Mouse (Mus musculus) B cell, adult 2 months (primary cell): Measurements from ENCODE around the gene Creg1.

ENCODE experiments used
- DNase-seq, 2 experiments: peaks; one replicate each; pipeline ENCODE4 v3.0.0; 2022

Gene Creg1

DNA sequence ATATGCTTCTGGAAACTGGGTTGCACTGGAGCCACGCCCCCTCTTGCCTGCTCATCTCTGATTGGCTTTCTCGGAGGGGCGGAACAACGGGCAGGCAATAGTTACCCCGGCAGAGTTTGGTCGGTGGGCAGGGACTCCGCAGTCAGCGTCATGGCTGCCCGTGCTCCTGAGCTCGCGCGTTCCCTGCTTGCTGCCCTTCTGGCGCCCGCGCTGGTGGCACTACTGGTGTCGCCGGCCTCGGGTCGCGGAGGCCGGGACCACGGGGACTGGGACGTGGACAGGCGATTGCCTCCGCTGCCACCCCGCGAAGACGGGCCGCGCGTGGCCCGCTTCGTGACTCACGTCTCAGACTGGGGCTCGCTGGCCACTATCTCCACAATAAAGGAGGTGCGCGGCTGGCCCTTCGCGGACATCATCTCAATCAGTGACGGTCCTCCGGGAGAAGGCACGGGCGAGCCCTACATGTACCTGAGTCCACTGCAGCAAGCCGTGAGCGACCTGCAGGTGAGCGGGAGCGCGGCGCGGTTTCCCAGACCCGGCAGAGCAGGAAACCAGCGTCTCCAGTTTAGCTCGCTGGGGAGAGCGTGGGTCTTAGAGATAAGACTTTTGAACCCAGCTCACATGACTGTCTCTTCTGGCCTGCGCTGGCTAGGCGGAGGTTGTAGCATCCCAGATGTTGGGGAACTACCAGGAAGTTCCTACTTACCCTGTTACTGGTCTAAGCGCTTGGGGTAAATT, at the start of gene Creg1:
Creg1 (plus strand) TSS at position 112 of the 738 bp plus-strand sequence.
- DNase-seq, result peak; percentile 91 to 93

DNA sequence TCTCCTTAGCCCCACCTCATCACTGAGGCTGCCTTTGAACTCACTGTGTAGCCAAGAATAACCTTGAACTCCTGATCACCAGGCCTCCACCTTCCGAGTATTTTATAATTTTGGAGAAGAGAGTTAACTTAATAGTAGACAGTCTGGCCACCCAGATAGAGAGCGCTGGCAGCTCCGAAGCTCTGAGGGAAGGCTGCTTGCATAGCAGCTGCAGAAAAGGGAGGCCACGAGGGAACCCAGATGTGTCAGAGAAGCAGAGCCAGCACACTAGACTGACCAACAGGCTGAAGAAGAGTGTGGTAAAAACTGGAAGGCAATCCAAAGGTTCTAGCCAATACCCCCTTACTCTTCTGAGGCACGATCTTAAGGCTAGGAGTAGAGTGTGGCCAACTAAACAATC, 49.7 kb upstream of the Creg1 start:
- DNase-seq, result no peak

DNA sequence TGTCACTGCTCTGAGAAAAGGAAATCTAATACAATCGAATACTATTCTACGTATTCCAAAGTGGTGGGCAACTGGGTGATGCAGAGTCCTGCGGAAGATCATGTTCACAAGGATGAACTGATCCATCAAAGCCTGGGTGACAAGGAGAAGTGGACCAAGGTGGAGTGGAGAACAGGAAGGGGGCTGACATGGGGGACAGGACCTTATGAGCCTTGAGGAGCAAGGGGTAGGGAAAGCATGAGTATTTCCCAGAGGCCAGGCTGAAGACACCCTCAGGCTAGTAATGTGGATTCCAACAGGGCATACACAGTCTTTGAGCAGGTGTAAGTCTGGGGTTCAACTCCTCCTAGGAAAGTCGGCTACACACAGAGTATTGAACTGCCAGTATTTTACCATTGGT, 47.1 kb upstream of the Creg1 start:
- DNase-seq, result no peak

DNA sequence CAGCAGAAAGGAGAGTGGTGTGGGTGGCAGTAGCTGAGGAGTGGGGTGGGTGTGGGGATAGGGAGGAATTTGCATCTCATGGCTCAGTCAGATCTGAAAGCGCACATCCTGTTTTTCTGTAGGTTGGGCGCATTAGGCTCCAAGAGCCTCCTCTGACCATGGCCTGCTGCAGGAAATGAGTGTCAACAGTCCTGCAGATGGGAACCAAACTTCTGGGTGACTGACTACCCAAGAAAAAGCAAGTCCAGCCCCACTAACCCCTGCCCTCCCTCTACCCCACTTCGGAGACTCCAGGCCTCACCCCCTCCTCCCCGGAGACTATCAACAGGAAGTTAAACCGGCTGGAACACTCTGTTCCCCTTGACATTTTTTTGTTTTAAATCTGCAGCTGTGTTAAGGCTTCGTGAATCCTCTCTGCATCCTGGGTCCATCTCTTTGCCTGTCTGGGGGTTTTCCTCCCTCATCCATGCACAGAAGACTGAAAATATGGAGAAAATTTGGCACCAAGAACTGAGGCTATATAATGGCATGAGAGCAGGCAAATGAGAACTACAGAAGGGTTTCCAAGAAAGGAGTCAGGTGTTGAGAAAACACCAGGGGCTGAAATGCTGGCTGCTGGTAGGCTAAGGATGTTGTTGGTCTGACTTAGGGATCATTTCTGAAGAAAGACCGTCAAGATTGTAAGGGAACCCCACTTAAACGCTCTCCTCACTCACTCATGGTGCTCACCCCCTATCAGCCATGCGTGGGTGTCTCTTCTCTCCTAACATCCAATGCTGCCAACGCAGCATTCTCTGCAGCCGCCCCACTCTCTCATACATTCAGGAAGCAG, 45.6 kb upstream of the Creg1 start:
- peak; percentile 76 to 82 for DNase-seq

DNA sequence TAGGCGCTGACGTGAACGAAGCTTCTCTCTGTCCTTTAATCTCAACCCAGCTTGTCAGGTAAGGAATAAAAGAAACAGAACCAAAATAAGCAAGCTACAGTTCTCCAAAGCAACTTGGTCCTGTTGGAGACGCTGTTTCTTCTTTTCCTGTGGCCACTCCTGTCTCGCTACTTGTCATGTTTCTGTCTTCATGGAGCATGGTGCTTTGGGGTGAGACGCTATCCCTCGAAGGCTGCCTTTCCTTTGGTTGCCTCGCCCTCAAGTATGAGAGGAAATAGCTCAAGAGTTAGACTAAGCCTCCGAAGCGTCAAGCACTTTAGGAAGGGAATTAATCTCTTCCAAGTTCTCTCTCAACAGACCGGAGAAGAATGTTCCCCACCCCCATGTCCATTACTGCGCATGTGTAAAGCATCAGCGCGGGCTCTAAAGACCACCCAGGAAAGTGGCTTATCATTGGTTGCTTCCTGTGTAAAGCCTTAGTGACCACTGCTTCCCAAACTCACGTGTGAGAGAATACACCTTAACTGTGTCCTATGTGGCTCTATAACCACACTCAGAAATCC, 44.9 kb upstream of the Creg1 start:
- DNase-seq, result peak in 1 of 2 experiments; percentile 31

DNA sequence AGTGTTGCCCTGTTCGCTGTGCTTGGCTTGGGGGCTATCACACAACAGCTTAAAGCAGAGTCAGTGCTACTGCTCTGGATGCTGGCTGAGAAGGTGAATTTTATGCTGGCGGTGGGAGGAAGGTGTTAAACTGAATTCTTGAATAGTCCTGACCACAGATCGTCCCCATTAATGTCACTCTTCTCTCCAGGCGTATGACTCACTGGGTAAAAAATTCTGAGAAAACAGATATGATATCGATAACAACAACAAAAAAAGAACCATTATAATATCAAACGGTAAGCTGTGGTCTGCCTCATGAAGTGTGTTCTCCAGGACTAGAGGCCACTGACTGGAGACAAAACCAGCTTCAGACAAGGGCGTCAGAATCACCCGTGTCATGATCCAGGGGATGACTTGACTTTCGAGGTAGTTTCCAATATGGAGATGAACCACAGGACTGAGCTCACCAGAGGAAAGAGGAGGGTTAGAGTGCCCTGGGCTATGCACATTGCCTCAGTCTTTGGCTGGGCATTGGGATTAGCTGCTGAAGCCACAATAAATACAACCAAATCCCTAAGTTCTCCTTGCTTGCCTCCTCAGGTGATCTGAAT, 40.9 kb upstream of the Creg1 start:
- DNase-seq, result no peak

DNA sequence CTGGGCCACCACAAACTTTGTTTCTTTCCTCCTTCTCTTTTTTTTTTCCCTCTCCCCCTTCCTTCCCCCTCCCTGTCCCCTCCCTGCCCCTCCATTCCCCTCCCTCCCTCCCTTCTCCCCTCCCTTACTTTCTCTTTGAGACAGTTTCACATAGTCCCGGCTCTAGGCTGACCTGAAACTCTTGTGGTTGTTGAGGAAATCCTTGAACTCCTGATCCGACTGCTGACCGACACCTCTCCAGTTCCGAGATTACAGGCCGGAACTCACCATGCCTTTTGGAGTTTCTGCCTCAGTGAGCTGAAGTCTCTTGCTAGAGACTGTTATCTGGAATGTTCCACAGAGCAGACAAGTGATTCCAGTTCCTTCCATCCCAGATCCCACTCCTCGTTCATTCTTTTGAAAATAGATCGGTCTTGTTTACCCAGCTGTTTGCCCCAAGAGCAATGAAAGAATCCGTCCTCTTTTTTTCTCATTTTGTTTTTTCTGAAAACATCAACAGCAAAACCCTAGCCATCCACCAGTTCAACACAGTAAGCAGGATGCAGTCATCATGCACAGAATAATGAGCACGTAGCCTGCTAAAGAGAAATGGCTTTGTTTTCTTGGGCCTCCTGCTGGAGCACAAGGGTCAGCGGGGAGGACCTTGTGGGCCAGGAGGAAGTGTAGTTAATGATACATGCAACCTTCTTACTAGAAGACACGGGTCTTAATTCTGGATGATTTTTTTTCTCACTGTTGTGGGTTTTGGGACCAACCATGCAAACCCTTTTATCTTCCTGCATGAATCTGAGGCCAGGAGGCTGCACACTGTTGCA, 39.1 kb upstream of the Creg1 start:
- DNase-seq, result no peak

DNA sequence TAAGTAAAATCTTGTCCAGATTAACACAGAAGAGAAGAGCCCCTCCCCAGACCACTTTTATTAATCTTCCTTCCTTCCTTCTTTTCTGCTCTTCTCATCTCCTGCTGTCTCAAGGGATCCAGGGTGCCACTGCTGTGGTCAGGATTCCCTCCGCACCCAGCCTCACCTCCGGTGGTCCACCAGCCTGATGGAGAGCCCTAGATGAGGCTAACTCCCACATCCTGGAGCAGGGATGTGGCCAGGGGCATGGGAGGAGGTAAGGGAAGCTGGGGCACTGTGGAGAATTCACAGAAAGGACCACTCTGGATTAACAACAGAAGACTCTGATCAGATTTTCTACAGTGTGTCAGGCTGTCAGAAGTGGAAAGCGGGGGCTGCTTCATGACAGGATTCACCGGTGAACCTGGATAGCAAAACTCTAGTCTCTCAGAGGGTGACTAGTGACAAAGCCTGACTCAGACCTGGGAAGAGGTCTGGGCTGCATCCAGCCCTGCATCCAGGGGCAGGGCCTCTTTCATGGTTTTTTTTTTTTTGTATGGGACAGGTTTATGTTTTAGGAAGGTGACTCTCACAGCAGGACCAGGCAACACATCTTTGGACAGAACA, 38.4 kb upstream of the Creg1 start:
- DNase-seq, result no peak

DNA sequence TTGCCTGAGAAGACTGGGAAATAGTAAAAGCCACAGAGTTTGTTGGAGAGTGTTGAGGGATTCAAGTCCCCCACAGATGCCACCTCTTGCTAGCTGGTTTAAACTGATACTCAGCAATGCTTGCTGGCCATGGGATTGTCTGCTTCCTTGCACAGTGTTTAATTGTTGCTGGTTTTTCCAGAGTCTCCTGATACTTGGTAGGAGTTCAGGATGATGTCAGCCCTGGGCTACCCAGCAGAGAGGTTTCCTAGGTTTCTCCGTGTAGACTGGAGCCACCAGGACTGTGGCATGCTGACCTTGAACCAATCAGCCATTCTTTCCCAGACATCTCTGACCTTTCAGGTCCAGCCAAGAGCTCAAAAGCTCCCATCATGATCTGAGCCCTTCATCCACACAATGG, 36.6 kb upstream of the Creg1 start:
- DNase-seq, result no peak

DNA sequence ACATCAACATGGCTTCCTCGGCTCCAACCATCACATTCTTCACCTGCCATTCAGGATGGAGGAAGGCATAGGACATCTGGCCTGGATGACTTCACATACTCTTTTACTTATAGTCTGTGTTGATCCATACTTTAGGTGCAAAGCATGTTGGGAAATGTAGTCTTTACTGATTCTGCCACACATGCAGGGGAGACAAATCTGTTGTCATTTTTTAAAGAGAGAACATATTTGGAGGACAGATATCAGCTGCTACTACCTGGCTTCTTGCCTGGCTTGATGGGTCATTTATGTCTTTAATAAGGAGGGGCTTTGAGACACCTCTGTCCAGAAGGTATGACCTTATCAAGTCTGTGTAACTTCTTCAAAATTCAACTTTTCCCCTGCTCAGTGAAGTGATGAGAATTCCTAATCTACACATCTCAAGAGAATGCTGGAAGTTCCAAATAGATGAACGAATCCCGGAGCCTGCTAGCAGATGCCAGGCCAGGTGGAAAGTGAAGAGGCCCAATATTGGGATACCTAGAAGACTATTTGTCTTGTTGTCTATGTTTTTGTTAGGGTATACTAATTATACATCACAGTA, 35.4 kb upstream of the Creg1 start:
- DNase-seq, result no peak

DNA sequence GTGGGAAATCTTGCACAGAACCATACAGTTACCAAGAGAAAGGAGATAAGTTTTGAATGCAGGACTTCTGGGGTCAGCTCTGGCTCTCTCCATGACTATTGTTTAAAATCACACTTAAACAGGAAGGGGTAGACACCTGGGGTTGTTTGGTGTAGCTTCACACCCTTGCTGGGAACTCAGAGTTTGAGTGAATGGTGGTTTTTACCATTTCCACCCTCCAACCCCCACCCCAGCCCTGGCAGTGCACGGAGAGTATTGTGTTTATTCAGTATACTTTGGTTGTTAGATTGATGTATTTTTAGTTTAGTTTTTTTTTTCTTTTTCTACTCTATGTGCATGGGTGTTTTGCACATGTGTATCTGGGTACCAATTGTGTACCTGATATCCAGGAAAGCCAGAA, 33.4 kb upstream of the Creg1 start:
- no peak for DNase-seq

DNA sequence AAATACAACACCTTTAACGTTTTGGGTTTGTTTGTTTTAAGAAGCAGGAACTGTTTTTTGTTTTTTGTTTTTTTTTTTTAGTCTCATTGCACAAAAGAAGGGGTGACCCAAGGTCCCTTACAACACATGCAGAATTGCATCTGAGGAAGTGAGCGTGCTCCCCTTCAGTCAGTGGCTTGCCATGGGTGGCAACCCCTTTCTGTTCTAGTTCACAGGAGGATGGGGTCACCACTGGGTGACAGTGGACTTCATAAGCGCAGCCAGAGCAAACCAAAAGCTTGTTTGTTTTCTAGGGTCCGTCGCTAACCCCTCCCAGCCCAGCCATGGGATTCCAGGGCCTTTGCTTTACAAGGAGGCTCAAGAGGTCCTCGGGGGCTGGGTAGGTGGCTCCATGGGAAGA, 32.0 kb upstream of the Creg1 start:
- no peak for DNase-seq

DNA sequence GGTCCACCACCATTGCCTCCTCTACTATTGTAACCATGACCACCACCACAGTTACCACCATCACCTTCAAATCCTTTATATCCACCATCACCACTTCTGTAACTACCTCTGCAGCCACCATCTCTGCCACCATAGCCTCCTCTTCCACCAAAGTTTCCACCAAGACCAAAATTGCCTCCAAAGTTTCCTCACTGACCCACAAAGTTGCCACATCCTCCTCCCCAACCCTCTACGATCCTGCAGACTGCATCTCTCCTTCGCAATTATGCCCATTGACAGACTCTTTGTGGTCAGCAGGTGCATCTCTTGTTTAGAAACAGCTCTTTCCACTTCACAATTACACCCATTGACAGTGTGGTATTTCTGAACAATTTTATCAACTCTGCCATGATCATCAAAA, 28.7 kb upstream of the Creg1 start:
- no peak for DNase-seq

DNA sequence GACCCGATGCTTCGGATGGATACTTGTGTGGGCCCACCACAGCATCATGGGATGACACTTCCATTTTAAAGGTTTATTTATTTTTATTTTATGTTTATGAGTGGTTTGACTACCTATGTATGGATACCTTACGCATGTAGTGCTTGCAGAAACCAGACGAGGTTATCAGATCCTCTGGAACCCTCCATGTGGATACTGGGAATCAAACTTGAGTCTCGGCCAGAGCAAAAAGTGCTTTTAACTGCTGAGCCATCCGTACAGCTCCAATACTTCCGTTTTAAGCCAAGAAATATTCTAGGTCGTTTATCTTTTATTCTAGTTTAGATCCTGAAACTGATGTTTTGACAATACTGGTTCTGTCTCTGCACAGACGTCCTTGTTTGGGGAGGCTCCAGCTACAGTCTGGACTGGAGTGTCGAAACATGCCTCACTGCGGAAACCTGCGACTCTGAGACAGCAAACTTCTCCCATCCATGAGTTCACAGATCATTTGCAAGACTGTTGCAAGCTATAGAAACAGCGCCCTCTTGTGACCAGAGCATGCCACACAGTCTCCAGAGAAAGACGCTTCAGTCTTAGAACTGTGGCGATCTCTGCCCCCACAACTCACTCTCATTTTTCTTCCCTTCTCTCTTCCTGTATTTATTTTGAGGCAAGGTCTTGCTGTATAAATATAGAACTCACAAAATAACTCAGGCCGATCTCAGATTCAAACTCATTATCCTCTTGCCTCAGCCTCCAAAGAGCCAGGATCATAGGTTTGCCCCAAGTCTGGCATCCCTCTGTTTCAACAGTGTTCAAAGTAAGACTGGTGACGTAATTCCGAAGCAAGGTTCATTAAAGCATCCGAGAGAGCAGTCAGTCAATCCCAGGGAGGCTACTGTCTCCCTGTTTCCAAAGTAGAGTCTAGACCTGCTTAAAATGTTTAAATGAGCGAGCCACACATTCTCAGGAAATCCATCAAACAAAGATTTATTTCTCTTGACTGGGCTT, 27.4 kb upstream of the Creg1 start:
- peak; percentile 88 to 90 for DNase-seq

DNA sequence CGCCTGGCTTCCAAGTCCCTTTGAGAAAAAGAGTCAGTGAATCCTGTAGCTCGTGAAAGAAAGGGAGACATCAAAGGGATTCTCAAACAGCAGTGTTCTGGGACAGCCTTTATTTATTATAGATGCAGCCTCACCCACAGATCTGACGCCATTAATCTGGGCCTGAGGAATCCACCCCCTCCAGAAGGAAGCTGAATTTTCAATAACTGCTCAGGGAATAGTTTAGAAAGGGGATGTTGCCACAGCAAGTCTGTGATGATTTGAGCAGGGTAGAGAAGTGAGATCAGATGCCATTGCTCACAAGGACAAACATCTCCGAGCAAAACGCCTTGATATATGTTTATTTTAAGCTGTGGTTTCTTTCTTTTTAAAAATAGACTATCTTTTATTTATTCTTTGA, 26.1 kb upstream of the Creg1 start:
- DNase-seq, result no peak

DNA sequence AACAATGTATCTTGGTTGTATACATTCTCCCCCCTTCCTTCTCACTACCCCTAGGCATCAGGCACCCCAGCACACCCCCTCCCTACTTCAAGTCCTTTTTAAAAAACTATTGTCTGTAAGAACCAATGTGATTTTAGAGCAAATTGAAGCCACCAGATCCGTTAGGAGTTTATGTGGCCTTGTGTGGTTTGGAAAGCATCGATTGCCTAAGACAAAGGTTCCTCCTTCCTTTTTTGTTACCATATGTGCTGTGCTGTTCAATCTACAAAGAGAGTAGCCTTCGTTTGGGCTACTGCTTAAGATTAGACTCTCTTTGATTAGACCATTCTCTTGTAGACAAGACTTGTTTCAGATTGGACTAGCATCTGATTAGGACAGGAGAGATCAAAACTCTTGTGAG, 25.7 kb upstream of the Creg1 start:
- no peak for DNase-seq

DNA sequence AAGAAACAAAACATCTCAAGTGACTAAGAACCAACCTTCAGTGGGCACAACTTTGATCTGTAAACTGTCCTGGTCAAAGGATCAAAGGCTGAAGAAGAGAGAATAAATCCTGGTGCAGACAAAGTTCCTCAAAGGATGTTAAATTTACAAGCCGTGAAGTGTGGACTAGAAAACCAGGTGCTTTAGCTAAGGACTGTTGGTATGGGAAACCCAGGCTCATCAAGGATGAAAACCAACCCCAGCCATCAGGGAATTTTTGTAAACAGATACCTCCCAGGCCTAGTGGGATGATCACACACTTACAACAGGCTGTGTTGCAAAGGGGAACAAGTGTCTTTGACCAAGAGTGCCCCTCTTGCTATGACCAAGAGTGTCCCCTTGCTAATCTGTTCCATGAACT, 24.6 kb upstream of the Creg1 start:
- DNase-seq, result no peak

DNA sequence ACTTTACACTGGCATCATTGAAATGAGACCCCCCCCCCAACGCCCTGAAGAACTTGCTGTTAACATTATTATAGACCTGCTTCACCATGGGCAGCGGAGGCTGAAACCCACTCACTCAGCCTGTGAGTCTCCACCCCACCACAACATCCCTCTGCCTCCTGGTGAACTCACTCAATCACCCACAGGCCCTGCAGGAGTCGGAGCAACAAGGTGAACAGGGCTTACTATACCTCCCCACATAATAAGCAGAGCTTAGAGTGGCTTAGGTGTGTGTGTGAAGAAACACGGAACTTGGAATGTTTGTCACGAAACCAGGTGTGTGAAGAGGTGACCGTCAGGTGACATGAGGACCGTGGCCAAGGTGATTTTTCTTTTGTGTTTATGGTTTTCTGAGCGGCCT, 21.6 kb upstream of the Creg1 start:
- DNase-seq, result no peak

DNA sequence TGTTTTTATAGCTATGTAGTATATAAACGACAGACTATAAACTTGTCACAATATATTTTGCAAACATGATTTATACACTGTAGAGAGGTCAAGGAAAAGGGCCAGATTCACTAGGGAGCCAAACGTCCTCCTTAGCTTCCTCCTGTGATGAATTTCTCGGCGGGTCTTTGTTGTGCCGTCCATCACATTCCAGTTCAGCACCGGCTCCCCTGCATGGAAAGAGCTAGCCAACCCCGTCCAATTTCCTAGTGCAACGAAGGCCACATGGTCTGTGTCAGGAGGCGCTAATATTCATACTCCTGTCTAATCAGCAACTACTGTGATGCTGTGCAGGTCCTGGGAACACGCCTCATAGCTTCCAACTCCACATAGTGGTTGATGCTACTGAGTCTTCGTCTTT, 15.5 kb upstream of the Creg1 start:
- DNase-seq, result no peak

DNA sequence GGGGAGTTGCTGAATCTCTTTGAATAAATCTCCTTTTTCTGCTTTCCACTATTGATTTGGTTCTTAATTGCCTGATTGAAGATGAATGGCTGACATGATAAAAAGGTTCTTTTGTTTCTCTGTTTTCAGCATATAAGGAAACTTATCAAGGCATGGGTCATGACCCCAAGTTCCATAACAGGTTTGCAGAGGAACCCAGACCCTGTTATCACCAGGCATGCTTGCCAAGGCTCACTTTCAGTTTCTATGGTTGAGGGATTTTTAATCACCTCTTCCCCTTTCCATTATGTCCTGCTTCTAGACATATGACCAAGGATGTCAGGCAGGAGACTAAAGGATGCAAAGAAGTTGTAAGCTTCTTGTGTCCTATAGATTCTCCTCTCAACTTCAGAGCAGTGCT, 12.4 kb upstream of the Creg1 start:
- no peak for DNase-seq

DNA sequence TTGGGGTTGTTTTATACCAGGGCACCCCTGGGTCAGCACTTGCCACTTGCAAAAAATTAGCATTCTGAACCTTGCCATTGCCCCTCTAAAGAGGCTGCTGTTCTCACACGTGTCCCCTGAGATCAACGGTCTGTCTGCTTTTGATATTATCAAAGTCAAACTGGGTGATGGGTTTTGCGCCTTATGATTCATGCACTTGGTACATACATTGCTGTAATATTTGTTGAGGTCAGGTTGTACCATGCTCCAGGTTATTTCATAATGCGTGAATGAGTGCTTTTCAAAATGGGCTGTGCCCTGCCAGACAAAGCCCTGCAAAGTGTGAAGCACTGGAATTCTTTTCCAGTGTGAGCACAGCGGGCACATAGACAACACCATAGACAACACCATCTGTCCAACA, 11.7 kb upstream of the Creg1 start:
- no peak for DNase-seq
